Mouse (Mus musculus) layer of hippocampus, adult 11-12 months (tissue): ENCODE measurements around the gene Olfr76.
"Not testable (repeated sequence)": the region's sequence is repeated elsewhere in the genome, so short reads cannot be mapped to it uniquely, and the experiment has no call there.

ENCODE experiments used
- DNase-seq: peaks from one replicate; pipeline ENCODE4 v3.0.0; 2022; ENCODE audit warnings: low spot score

The Olfr76 gene

GRCm38 (mm10) chr19:12123103-12123502, at the start of gene Olfr76:
TSS of gene Olfr76 (minus strand) at chr19:12123203.
- no peak for DNase-seq

DNA sequence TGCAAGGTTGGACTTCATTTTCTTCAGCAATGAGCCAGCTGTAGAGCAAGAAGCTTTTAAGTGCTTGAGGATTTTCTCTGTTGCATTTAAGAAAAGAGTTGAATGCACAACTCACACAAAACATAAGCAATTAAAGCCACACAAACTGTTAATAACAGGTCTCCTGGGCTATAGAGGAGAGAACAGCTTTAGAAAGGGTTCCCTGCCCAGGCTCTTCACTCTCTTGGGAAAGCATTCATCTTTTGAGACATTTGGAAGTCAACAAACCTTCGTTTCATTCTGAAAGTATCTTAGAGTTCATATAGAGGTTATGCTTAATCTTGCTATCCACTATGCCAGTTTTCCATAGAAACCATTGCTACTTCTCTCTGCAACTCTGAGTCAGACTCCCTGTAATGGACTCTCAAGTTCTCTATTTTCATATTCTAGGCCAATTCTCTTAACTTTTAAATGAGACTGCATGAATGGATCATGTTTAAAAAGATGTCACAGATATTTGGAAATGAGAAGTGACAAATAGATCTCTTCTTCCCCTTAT, 47.1 kb upstream of the Olfr76 start, which contains the start of gene Olfr1555-ps1:
Olfr1555-ps1 (minus strand) TSS at position 51 of the 538 bp plus-strand sequence.
- not testable (repeated sequence) for DNase-seq

DNA sequence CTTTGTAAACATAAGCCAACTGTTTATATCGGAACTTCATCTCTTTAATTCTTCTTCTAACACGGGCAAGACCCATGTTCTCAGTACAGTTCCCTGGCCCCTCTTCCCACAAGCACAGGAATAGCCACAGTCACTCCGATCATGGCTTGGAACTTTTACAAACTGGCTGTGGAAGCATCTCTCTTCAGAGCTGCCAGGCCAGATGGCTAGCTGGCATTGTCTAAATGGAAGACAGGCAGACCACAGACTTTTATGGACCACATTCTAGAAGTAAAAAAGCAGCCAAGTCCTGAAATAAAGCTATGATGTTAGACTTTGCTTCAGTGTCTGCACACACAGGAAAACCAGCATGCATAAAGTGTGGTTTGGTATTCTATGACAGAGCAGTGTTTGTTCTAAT, 22.4 kb upstream of the Olfr76 start:
- peak; percentile 28 for DNase-seq

GRCm38 (mm10) chr19:12143356-12143755, 20.4 kb upstream of the Olfr76 start:
- peak; percentile 73 for DNase-seq

- peak; percentile 49 for DNase-seq
These were observed 11.3 kb upstream of the Olfr76 start for GRCm38 (mm10) chr19:12134289-12134688.

DNA sequence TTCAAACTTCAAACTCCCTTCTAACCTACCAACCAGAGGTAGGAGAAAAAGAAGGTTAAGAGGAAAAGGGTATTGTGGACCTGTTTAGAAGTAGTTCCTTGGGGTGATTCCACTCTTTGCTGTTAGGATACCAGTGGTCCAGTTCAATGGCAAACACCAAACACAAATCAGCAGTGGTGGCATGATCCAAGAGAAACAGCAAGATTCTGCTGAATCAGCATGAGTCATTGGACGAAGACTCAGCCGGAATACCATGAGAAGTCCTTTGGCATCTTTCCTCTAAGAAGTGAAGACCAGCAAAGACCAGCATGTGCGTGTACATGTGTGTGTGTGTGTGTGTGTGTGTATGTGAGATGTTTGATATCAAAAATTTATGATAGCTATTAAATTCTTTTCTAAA, 6.5 kb downstream of the Olfr76 start:
- DNase-seq: no peak

- DNase-seq: no peak
These were observed 7.2 kb downstream of the Olfr76 start, which contains the start of gene Olfr1428 for GRCm38 (mm10) chr19:12115797-12116196. TSS of gene Olfr1428 (minus strand) at chr19:12115897.

GRCm38 (mm10) chr19:12113807-12114206, 9.2 kb downstream of the Olfr76 start:
- DNase-seq: no peak

DNA sequence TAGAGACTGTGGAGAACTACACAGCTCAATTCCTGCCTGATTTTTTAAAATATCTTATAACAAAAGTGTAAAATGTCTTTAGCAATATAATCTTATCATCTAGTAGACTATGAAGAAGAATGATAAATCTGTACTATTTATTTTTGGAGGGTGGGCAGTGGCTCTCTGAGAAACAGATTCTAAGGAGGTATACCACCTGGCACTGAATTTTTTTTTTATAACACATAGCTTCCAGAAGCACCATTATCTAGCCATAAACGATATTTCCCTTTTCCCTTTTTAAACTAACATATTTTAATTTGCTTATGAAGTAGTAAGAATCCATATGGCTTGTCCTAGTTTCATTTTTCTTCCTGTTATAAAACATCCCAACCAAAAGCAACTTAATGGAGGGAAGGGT, 18.5 kb downstream of the Olfr76 start:
- DNase-seq: no peak

GRCm38 (mm10) chr19:12103234-12103633, 19.8 kb downstream of the Olfr76 start, which contains the start of gene Olfr1427:
TSS of gene Olfr1427 (minus strand) at chr19:12103334.
- DNase-seq: no peak

GRCm38 (mm10) chr19:12091913-12092312, 31.1 kb downstream of the Olfr76 start, which contains the start of gene Olfr1426:
TSS of gene Olfr1426 (minus strand) at chr19:12092013.
- no peak for DNase-seq

DNA sequence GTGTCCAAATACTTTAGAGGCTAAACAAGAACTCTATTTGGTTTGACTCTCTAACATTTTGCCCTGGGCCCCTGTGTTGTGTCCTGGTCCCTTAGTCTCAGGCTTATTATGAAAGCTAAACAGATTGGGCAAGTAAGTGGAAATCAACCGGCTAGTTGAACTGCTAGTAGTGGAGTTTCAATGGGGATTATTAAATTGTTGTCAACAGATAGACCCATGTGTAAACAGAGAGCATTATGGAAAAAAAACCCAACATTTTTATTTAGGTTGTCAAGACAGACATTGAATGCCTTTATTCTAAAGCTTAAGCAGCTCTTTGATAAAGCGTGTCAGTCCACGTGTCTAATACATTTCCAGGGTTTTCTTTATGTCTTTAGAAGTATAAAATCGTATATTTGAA, 45.4 kb downstream of the Olfr76 start, which contains the start of gene Olfr1425:
Olfr1425 (minus strand) TSS at position 101 of the 400 bp plus-strand sequence.
- DNase-seq: not testable (repeated sequence)

DNA sequence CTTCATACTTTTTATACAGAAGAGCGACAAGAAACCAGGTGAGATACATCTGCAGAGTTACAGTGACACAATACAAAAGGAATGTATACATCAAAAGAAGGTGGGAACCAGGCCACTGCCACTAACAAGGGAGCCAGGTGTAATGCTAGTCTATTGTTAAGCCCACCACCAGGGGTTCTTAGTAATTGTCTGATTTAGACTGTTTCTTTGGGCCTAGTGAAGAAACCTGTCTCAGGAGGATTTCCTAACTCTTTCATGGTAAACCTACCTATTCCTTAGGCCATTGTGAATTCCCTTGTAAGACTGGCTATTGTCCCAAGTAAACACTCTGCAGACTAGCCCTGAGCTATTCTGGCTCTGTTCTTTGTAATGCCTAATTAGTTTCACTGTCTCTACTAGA, 53.5 kb downstream of the Olfr76 start:
- not testable (repeated sequence) for DNase-seq
